Mouse (Mus musculus) 416B (cell line): ENCODE results near the gene Cln3.
A peak's percentile ranks its signal among the peaks of the same experiment; 100 is the strongest.

Experiments used
- DNase-seq: peaks from one replicate; pipeline ENCODE4 v3.0.0; 2011; ENCODE audit warnings: low read depth

Cln3 gene

DNA sequence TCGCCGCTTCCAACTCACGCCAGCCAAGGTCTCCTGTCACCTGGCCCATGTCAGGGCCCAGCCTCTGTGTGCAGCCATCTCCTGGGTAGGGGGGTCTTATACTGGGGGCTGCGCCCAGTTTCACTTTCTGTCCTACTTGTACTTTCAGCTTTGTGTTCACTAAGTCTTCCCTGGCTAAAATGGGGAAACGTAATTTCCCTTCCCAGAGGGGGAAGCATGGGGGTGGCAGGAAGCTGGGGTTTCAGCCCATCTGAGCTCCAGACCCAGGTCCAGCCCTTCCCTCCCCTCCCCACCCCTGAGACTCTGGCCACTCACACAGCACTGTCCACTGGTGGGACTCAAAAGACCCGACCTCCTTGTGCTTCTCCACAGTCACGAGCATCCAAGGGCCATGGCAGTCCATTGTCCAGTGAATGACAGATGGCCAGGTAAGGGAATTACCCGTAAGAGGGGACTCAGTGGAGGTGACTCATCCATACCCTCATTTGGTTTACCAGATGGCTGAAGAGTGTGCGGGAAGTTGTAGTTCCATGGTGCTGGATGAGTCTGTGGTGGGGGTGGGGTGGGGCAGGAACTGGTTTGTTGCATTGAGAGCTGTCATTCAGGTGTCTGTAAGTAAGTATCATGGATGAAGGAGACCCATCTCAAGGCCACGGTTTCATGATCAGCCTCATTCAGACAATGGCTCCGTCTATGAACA, 9.4 kb upstream of the Cln3 start, which contains the start of gene Il27:
Gene Il27, minus strand, starts transcription at position 80 of the 700 bp plus-strand sequence.
- DNase-seq = no peak

DNA sequence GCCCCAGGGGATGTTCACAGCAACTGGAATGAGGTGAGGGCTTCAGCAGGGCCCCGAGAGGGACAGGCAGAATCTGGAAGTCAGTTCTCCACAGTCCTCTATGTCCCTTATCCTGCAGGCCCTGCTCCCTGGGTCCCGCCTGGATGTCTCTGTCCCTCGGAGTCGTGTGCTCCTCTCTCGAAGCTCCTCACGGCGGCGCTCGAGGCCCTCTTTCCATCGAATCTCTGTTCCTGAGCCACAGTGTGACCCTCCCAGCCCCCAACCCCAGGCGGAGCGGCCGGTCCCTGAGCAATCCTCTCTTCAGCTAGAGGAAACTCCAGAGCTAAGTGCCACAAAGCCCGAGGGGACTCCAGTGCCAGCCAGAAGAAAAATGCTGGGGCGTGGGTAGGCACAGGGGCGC, 2.2 kb upstream of the Cln3 start:
- no peak for DNase-seq

DNA sequence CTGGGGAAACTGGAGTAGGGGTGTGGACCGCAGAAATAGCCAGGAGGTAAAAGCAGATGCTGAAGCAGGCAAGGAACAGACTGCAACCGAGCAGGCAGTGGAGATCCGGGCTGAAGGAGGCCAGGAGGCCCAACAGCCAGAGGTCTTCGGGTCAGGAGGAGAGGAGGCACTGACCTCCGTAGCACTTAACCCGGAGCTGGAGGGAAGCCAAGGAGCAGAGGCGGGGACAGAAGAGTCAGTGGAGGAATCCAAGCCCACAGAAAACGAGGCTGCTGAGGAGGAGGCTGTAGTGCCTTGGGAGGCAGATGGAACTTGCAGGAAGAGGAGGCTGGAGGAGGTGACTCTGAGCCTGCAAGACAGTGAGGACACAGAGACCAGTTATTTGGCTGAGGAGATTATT, 1.2 kb upstream of the Cln3 start:
- no peak for DNase-seq

DNA sequence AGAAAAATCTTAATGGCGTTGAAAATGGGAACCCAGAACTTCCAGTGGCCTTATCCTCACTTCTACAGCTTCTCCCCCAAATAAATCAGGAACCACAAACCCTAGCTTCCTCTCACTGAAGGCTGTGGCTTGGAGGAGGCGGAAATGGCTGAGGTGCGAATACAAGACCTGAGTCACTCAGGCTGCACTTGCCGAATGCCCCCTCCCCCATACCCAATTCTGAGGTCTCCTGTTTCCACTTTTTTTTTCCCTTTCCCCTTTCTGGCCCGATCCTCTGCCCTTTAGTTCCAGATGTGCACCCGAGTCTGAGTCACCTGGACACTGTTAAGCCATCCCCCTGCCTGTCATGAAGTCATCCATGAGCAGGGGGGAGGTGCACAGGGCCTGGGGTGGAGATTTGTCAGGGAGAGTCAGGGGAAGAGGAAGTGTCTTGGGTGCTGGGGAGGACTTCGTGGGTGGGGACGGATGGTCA, 1.1 kb downstream of the Cln3 start, which contains the start of gene Apobr:
Gene Apobr, plus strand, starts transcription at position 437 of the 472 bp plus-strand sequence.
- DNase-seq = peak; percentile 86

DNA sequence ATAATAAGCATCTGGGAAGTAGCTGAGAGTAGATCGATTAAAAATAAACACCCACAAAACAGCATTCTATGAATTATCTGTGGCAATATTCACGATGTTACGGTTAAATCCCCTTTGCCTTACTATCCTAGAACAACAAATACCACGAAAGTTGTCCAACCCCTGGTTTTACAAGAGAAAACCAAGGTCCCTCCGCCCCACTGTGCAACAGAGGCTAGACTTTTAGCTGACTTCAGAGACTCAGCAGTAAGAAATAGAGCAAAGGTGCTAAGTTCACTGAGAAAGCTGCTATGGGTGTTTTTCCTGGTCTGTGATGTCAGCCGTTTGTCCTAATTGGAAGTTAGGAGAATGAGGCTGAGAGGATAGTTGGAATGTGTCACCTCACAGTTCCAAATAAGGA, 1.9 kb downstream of the Cln3 start:
- peak; percentile 57 for DNase-seq

DNA sequence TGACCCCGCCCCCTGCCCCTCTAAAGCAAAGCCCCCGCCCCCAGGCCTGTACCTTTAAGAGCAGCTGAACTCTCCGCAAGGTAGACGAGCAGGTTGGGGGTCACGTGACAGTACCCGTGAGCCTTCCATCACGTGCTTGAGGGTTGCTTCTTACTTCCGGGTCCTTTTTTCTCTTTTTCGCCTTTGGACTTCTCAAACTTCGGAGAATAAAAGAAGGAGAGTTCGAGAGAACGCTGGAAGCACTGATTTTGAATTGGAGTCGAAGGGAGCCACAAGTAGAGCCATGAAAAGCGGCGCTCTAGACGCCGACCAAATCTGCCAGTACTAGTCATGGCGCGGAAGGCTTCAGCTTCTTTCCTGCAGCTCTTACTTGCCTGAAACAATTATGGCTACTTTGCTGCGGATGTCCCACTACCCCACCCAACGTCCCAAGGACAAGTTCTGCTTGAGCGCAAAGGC, 2.3 kb downstream of the Cln3 start:
- peak; percentile 93 for DNase-seq

DNA sequence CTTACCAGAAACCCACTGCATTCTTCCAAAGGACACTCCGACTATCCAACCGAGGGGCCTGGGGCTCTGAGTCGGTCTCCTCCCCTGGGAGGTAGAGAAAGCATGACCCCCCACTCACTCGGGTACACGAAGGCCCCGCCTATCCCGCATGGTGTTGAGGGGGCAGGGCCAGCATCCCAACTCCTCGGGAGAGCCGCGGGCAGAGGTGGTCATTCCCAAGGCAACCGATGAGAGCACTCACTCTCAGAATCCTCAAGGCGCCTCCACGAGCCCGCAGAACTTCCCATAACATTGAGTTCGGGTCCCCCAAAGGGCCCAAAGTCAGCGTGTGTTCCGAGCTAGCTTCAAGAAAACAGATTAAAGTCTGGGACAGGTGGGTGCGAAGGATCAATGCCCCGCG, 2.9 kb downstream of the Cln3 start:
- DNase-seq = no peak

DNA sequence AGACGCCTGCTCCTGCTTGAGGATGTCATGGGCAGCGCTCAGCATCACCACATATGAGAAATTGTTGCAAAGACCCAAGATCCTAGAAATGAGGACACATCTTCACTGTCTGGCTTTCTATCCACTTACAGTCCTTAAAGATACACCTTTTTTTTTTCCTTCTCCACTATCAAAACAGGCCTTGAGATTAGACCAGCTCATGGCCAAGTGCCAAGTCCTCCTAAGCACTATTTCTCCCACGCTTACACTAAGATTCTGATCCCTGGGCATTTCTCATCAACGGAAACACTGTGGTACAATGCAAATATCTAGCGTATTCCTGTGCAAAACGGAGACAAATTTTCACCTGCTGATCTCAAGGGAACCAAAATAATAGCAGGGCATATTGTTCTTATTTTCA, 4.0 kb downstream of the Cln3 start:
- DNase-seq = no peak

DNA sequence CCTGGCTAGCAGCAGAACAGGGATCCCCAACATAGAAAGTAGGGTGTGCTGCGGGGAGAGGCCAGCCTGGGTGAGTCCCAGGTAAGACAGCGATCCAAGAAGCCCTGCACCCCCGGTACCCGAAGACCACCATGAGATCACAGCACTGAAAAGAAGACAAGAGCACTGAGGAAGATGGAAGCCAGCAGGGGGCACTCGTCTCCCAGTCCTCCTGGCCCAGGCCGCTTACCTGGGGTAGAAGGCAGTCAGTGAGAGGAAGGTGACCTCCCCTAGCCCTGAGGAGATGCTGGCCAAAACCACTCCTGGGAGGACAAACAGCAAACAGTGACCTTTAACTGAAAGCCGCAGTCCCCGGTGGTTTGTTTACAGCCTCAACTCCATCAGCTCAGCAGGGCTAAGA, 6.4 kb downstream of the Cln3 start:
- DNase-seq = no peak

DNA sequence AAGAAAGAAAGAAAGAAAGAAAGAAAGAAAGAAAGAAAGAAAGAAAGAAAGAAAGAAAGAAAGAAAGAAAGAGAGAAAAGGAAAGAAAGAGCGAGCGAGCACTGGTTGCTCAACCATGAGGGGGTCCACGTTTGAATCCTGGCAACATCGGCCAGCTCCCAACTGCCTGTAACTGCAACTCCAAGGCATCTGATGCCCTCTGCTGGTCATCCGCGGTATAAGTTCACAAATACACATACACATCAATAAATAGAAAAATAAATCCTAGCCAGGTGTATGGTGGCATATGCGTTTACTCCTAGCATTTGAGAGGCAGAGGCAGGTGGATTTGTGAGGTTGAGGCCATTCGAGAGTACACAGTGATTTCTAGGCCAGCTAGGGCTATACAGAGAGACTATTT, 8.7 kb downstream of the Cln3 start:
- peak; percentile 80 for DNase-seq

DNA sequence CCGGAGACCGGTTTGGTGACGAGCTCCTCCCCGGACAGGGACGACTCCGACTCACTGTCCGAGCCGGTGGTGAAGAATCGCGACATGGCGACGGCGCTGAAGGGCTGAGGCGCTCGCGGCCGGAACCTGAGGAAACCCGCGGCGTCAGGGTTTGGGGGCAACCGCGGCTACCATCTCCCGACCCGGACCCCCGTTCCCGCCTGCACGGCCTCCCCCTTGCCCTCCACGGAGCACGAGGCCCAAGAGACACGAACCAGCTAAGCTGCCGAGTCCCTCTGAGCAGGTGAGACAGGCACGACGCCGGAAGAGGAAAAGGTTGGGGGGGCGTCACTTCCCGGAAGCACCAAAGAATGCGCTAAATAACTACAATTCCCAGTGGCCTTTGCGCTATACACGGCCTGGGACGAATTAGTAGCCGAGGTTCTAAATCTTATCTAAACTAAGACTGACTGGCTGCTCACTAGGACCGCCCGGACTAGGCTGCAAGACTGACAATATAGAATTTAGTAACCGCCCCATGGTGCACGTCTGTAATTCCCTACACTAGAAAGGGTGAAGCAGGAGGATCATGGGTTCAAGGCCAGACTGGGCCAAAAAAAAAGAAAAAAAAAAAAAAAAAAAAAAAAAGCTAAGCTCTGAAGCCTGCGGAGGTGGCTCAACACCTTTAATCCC, 19.4 kb downstream of the Cln3 start, which contains the start of gene Eif3c:
Gene Eif3c, minus strand, starts transcription at position 318 of the 672 bp plus-strand sequence.
- DNase-seq = peak; percentile 96

DNA sequence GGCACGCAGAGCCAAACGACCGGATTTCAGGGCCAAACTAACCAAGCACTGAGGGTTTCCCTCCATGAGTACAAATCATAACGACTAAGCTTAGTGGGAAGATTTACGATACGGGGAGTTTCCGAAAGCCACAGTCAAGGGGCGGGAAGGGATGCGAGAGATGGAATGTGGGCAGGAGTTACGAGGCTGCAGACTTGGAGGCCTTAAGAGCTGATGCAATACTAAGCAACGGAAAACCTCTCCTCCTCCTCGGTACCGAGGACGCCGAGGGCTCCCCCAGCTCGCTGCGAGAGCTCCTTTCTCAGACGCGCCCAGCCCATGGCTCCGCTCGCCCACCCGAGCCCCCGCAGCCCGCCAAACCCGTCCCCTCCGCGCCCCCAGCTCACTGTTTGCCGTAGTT, 19.9 kb downstream of the Cln3 start:
- DNase-seq = peak; percentile 74

DNA sequence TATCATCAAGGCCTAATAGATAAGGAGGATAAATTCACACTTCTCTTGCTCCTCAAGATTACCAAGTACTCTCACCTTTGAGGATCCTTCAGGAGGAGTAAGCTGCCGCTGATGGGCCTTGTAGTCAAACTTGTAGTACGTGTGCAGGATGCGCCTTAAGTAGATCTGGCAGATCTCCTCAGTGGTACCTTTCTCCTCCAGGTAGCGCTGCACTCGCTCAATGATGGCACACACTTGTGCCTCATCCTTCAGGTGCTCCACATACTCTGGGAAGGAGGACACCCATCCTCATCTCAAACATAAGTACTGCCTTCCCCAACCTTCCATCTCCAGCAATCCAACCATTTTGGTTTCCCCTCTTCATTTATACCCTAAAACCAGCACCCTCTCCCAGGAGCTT, 29.0 kb downstream of the Cln3 start:
- DNase-seq = no peak

DNA sequence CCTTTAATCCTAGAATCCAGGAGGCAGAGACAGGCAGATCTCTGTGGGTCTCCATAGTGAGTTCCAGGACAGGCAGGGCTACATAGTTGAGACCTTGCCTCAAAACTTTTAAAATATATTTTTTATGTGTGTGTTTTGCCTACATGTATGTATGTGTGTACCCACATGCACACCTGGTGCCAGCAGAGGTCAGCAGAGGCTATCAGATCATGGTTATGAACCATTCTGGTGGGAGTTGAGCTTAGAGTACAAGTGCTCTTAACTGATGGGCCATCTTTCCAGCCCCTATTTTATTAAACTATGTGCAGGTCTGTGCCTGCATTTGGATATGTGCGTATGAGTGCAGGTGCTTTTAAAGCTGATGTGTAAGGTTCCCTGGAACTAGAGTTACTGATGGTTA, 30.8 kb downstream of the Cln3 start:
- DNase-seq = peak; percentile 50

DNA sequence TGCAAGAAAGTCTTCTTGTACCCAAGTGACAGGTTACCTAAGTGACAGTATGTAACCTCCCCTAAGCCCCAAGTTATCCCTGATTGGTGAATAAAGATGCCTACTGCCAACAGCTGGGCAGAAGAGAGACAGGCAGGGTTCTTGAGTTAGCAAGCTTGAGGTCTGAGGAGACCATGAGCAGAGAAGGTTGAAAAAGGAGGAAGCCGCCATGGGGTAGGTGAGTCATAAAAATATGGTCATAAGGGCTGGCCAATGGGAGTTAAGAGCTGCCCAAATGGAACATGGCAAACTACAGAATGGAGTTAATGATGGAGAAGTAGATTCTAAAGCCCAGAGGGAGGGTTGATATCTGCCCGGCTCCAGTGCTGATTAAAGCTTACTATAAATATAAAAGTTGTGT, 40.0 kb downstream of the Cln3 start:
- peak; percentile 55 for DNase-seq

DNA sequence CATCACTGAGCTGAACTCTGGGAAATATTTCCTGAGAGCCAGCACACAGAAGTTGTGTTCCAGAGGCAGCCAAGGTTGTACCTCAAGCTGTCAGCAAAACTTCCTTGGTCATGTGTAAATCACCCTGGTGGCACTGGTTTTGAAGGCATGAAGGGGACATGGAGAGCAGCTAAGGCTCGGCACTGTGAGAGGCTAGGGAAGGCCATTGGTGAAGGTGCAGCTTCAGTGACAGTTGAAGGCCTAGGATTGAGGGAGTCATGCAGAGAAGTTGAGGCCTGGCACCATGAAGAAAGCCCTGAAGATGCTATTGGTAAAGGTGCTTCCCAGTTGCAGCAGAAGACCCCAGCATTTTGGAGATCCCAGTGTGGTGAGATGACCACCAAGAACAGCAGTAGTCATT, 44.0 kb downstream of the Cln3 start:
- DNase-seq = no peak

DNA sequence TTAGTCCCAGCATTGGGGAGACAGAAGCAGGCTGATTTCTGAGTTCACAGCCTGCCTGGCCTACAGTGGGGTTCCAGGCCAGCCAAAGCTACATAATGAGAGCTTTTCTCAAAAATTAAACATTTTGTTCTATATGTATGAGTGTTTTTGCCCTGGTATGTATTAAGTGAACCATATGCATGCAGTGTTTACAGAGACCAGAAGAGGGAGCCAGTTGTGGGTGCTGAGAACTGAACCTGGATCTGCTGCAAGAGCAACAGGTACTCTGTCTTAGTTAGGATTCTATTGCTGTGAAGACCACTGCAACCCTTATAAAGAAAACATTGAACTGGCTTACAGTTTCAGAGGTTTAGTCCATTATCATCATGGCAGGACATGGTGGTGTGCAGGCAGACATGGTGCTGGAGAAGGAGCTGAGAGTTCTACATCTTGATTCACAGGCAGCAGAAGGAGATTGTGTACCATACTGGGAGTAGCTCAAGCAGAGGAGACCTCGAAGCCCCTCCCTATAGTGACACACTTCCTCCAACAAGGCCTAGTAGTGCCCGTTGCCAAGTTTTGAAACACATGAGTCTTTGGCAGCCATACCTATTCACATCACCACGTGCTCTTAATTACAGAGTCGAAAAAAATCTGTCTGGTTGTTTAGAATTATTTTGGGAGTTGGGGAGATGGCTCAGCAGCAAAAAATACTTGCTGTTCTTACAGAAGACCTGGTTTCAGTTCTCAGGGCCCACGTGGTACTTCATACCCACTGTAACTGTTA, 47.6 kb downstream of the Cln3 start:
- DNase-seq = peak; percentile 66

DNA sequence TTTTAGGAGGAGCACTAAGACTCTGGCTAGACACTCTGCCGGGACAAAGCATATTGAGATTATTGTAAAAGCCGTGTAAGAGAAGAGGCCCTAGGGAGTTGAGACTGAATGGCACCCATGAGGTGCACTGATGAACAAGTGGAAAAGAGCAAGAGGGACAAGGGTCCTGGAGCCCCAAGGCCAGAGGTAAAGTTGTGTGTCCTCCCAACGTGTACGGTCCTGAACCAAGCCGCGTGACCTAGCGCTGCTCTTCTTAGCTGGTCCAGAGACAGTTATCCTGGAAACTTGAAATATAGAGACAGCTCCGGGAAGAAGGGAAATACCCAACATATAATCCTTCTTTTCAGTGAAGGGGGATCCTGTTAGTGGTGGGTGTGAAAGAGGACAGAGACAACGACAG, 49.2 kb downstream of the Cln3 start:
- no peak for DNase-seq

DNA sequence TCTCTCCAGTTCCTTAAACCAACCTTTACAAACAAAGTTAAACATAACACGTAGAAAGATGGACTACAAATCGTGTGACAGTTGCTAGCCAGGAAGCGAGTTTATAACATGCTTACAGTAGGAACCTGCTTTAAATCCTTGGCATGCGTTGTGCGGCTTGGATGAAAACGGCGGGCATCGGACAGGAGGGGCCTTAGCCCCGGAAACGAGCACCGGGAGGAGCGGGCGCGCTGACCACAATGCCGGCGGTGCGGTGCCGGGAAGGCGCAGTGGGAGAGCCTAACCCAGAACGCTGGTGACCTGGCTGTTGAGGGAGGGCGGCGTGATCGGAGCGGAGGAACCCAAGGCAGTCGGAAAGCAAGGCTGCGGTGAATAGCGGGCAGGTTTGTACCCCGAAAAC, 49.9 kb downstream of the Cln3 start:
- no peak for DNase-seq

DNA sequence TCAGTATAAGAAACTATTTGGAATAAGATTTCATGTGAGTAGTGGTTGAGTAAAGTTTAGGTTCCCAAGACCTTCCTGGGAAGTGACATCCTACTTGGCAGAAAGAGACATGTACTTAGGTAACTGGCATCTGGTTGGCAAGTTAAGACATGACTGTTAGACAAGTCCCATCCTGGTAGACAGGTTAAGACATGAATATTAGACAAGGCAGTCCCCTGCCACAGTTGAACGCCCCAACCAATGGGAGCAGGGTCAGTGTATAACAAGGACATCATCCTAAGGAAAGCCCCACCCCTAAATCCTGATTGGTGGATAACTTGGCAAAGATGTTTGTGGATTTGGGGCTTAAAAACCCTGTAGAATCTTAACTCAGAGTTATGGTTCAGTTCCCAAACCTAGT, 52.2 kb downstream of the Cln3 start:
- DNase-seq = no peak

DNA sequence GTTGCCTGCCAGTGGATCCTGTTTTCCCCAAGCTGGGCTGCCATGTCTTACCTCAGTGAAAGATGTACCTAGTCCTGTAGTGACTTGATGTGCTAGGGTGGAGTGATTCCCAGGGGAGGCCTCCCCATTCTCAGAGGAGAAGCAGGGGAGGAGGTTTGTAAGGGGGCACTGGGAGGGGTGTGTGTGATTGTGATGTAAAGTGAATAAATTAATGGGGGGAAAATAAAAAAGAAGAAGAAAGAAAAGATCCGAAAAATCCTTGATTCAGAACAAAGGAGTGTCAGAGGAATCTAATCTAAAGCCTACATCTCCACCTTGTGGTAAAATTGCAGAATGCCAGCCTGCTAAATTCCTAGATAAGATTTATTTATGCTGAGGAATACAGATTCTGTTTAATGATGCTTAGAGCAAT, 57.4 kb downstream of the Cln3 start:
- DNase-seq = peak; percentile 76

DNA sequence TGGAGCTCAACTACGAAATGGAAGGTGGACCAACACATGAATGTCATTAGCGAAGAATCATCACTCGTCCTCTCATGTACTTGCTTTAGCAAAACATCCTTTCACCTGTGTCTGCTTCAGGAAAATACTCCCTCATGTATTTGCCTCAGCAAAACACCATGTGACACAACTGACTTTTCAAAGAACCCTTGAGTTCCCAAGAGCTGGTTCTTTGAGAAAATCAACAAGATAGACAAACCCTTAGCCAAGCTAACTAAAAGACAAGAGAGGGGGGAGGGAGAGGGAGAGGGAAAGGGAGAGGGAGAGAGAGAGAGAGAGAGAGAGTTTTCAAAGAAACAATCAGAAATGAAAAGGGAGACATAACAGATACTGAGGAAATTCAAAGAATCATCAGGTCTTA, 62.3 kb downstream of the Cln3 start:
- DNase-seq = no peak
